ENCODE assay signal across 17 mouse cellular contexts in genomic region chr16:18622916-18623750, GRCm38 (mm10). TPM values are rescaled to one million over a fixed set of nuclear protein-coding genes. Genes with fewer than 3 reads are reported as not detected.
DNase-seq lines count a peak whose midpoint lies in the region; ATAC-seq and TF ChIP-seq lines count a peak whose summit lies in the region.
"Had no signal": no experiment of that assay in that cellular context is flagged by ENCODE, and none has a peak within 500 bp of the region (broad histone marks: within the 10 kb centered on the region; RNA-seq: fewer than 3 reads in every experiment).

No protein-coding gene starts in this region.

- peaks cover 44% of the 10 kb centered on the region for H3K36me3 ChIP-seq in forebrain, postnatal 0 days (ENCODE audit: insufficient read depth)
- peaks cover 40% of the 10 kb centered on the region for H3K36me3 ChIP-seq in forebrain, embryonic 12.5 days (replicated peaks)
- no peaks in the 10 kb centered on the region for H3K36me3 ChIP-seq in CH12.LX (replicated peaks in 1 of 2; ENCODE audit: control insufficient read depth in 1 of 2, insufficient read depth in 1 of 2, low read length in 1 of 2)

- TF ChIP-seq POLR2A in CH12.LX (IDR thresholded peaks at IDR 0.05; ENCODE audit: low read depth, low read length) = no peak

- intact Hi-C loops in left cerebral cortex, postnatal 36 days (cut with DNase I) = loop anchor here (5.0 kb wide), 1 partner anchor 126 kb away; the partner anchor contains the start of genes Gnb1l and Rtl10

- peak; percentile 8 for DNase-seq in forebrain, postnatal 0 days
- peak; percentile 36 to 49 for DNase-seq in left cerebral cortex, postnatal 36 days (ENCODE audit: low spot score in 2 of 2)
- no peak for DNase-seq in left cerebral cortex, adult 11 months (ENCODE audit: low spot score)
- DNase-seq in CH12.LX (ENCODE audit: extremely low read depth) = no peak
- peak; percentile 61 for DNase-seq in cerebellum, adult 9-11 months
- no peak for DNase-seq in spleen, postnatal 36 days (ENCODE audit: low spot score in 2 of 2)
- DNase-seq in adrenal gland, adult 2 months = no peak
- DNase-seq: adrenal gland, adult 8-10 months; gastrocnemius, postnatal 36 days; kidney, adult 8-10 months; lung, postnatal 14 days had no signal

- in situ Hi-C loops in CH12.LX (cut with MboI; ENCODE audit: low pct_ligation_motif_present, low pct_unique_long_range_greater_than_20kb, low sequenced_read_pairs) = loop anchor here (5.0 kb wide), 1 partner anchor 271 kb away; no protein-coding TSS in a partner anchor

- no peaks in the 10 kb centered on the region for H3K9me3 ChIP-seq in forebrain, postnatal 0 days (ENCODE audit: low read length)
- H3K9me3 ChIP-seq in forebrain, embryonic 12.5 days = no peaks in the 10 kb centered on the region
- H3K9me3 ChIP-seq in CH12.LX (replicated peaks; ENCODE audit: low read length) = peaks cover 11% of the 10 kb centered on the region
- H3K9me3 ChIP-seq: forebrain, embryonic 15.5 days; hindbrain, embryonic 13.5 days had no signal

- peaks cover 22% of the 10 kb centered on the region for H3K27me3 ChIP-seq in forebrain, postnatal 0 days (ENCODE audit: insufficient read depth, low read length)
- H3K27me3 ChIP-seq in forebrain, embryonic 12.5 days = peaks cover 99% of the 10 kb centered on the region
- peaks cover 86% of the 10 kb centered on the region for H3K27me3 ChIP-seq in CH12.LX (replicated peaks)
- H3K27me3 ChIP-seq: Patski had no signal

- H3K4me3 ChIP-seq in forebrain, postnatal 0 days (ENCODE audit: low read depth, low read length) = no peak overlapping the region
- H3K4me3 ChIP-seq in forebrain, embryonic 12.5 days (replicated peaks) = no peak overlapping the region
- H3K4me3 ChIP-seq in CH12.LX (replicated peaks in 1 of 3; ENCODE audit: low read depth in 2 of 3, low read length in 2 of 3, poor library complexity in 1 of 3) = no peak overlapping the region
- H3K4me3 ChIP-seq: forebrain, embryonic 15.5 days; hindbrain, embryonic 13.5 days had no signal

- H3K4me1 ChIP-seq in forebrain, postnatal 0 days (ENCODE audit: insufficient read depth) = peaks cover 15% of the 10 kb centered on the region
- H3K4me1 ChIP-seq in forebrain, embryonic 12.5 days = peaks cover 45% of the 10 kb centered on the region
- H3K4me1 ChIP-seq in CH12.LX (ENCODE audit: control insufficient read depth in 1 of 2, insufficient read depth in 2 of 2) = peaks cover 0 to 26% of the 10 kb centered on the region in 2 experiments; a peak in 2 of 4 replicates

- dilution Hi-C loops in CH12.LX (cut with MboI; ENCODE audit: extremely low pct_ligation_motif_present, extremely low pct_unique_long_range_greater_than_20kb, low sequenced_read_pairs) = no loop called here

- no peak for ATAC-seq in forebrain, postnatal 0 days
- no peak for ATAC-seq in forebrain, embryonic 12.5 days (ENCODE audit: low FRiP score)
- ATAC-seq: forebrain, embryonic 15.5 days; midbrain, embryonic 16.5 days; Patski had no signal

- H3K79me2 ChIP-seq in CH12.LX (replicated peaks; ENCODE audit: control insufficient read depth, extremely low read depth, insufficient read depth, poor library complexity, severe bottlenecking) = no peaks in the 10 kb centered on the region

- TF ChIP-seq EP300 in CH12.LX (IDR thresholded peaks at IDR 0.05; ENCODE audit: low read length) = no peak

- no peak for TF ChIP-seq CTCF in forebrain, postnatal 0 days (IDR thresholded peaks at IDR 0.05; ENCODE audit: low read depth)
- TF ChIP-seq CTCF in CH12.LX (conservative IDR thresholded peaks at IDR 0.05 in 1 of 2, IDR thresholded peaks at IDR 0.05 in 1 of 2; ENCODE audit: low read depth in 2 of 2, low read length in 2 of 2) = peak in 1 of 2 experiments; percentile 43; a peak in 2 of 4 replicates

- TF ChIP-seq RAD21 in CH12.LX (IDR thresholded peaks at IDR 0.05; ENCODE audit: low read depth, low read length) = peak; percentile 22

- no peak overlapping the region for H3K27ac ChIP-seq in forebrain, postnatal 0 days (ENCODE audit: low read depth, low read length)
- no peak overlapping the region for H3K27ac ChIP-seq in forebrain, embryonic 12.5 days
- H3K27ac ChIP-seq in CH12.LX (ENCODE audit: insufficient read depth, low read depth) = no peak overlapping the region
- H3K27ac ChIP-seq: forebrain, embryonic 15.5 days; hindbrain, embryonic 13.5 days had no signal

- H3K9ac ChIP-seq in forebrain, postnatal 0 days = no peak overlapping the region
- no peak overlapping the region for H3K9ac ChIP-seq in forebrain, embryonic 12.5 days
- H3K9ac ChIP-seq in CH12.LX (ENCODE audit: insufficient read depth, low read depth) = no peak overlapping the region
- H3K9ac ChIP-seq: forebrain, embryonic 15.5 days; hindbrain, embryonic 13.5 days had no signal

- WGBS in forebrain, postnatal 0 days = 52% methylated on average over 29 of the region's 29 CpGs
- WGBS in forebrain, embryonic 12.5 days = 26% methylated on average over 29 of the region's 29 CpGs

- no peak overlapping the region for H3K4me2 ChIP-seq in forebrain, postnatal 0 days (ENCODE audit: low read depth)
- H3K4me2 ChIP-seq in forebrain, embryonic 12.5 days = no peak overlapping the region
- no peak overlapping the region for H3K4me2 ChIP-seq in CH12.LX (ENCODE audit: insufficient read depth, low read depth, poor library complexity, severe bottlenecking)
- H3K4me2 ChIP-seq: forebrain, embryonic 15.5 days; hindbrain, embryonic 13.5 days had no signal

TF ChIP-seq in CH12.LX, 34 proteins besides CTCF, POLR2A, EP300 and RAD21:
- no peak for TF ChIP-seq MEF2A (IDR thresholded peaks at IDR 0.05; ENCODE audit: borderline replicate concordance, low read depth, low read length)
- TF ChIP-seq ZC3H11A (IDR thresholded peaks at IDR 0.05; ENCODE audit: low read depth, low read length) = no peak
- TF ChIP-seq BHLHE40 (IDR thresholded peaks at IDR 0.05; ENCODE audit: low read depth, low read length) = no peak

RNA-seq across cellular contexts. Expression of gene Gp1bb, which starts 0.9 kb away (rescaled TPM):
- 34.1 and 34.2 TPM in 2 replicates for total RNA-seq in forebrain, postnatal 0 days (2014; rRNA removed)
- polyA plus RNA-seq in forebrain, postnatal 0 days (2015; fragmentation: Nextera tagmentation; extraction: Ambion mirVana) = 9.4 and 11.4 TPM in 2 replicates
- polyA plus RNA-seq in forebrain, embryonic 12.5 days (2016; fragmentation: Nextera tagmentation; extraction: Ambion mirVana) = 4.4 and 5.7 TPM in 2 replicates
- 1 to 10 TPM; 1.1 to 1.6 TPM for total RNA-seq in left cerebral cortex, postnatal 36 days (2021)
- total RNA-seq in CH12.LX (2012; rRNA removed) (not detected in 2 replicates), CH12.LX (2014; rRNA removed) (not detected in 2 replicates)
- polyA plus RNA-seq in CH12.LX (2012; ENCODE audit: insufficient read length, low read depth) = not detected in 2 replicates
- total RNA-seq in adrenal gland, adult 2 months (2021) = not detected
- polyA plus RNA-seq in adrenal gland, adult 2 months (2012; rRNA removed) = 2.1 and 4.0 TPM in 2 replicates
- total RNA-seq: adrenal gland, adult 8-10 months; gastrocnemius, postnatal 36 days; liver, adult 2 months had no signal
- polyA plus RNA-seq: liver, adult 2 months had no signal

RNA-seq across cellular contexts. Expression of gene Gm49601, which starts 3.1 kb away (rescaled TPM):
- total RNA-seq in forebrain, postnatal 0 days (2014; rRNA removed) = 32.7 and 33.4 TPM in 2 replicates
- polyA plus RNA-seq in forebrain, postnatal 0 days (2015; fragmentation: Nextera tagmentation; extraction: Ambion mirVana) = 3.6 and 4.9 TPM in 2 replicates
- polyA plus RNA-seq in forebrain, embryonic 12.5 days (2016; fragmentation: Nextera tagmentation; extraction: Ambion mirVana) = 10.6 and 10.7 TPM in 2 replicates
- total RNA-seq in left cerebral cortex, postnatal 36 days (2021) = 100 to 1,000 TPM; 255 to 281 TPM
- total RNA-seq in CH12.LX (2012; rRNA removed) (0.71 and 1.4 TPM in 2 replicates), CH12.LX (2014; rRNA removed) (not detected in 2 replicates)
- polyA plus RNA-seq in CH12.LX (2012; ENCODE audit: insufficient read length, low read depth) = 0.46 TPM in 1 of 2 replicates, not detected in the other
- 1 to 10 TPM; 2.4 to 3.6 TPM for total RNA-seq in adrenal gland, adult 2 months (2021)
- polyA plus RNA-seq in adrenal gland, adult 2 months (2012; rRNA removed) = 3.7 and 4.0 TPM in 2 replicates
- total RNA-seq: liver, adult 2 months had no signal
- polyA plus RNA-seq: liver, adult 2 months had no signal

RNA-seq across cellular contexts. Expression of gene Sept5, which starts 6.6 kb away (rescaled TPM):
- 372 and 373 TPM in 2 replicates for total RNA-seq in forebrain, postnatal 0 days (2014; rRNA removed)
- 265 and 267 TPM in 2 replicates for polyA plus RNA-seq in forebrain, postnatal 0 days (2015; fragmentation: Nextera tagmentation; extraction: Ambion mirVana)
- 68.4 and 69.3 TPM in 2 replicates for polyA plus RNA-seq in forebrain, embryonic 12.5 days (2016; fragmentation: Nextera tagmentation; extraction: Ambion mirVana)
- total RNA-seq in left cerebral cortex, postnatal 36 days (2021) = 100 to 1,000 TPM; 834 to 992 TPM
- total RNA-seq in CH12.LX (2012; rRNA removed) = 1.8 and 3.9 TPM in 2 replicates
- 0.20 and 0.63 TPM in 2 replicates for total RNA-seq in CH12.LX (2014; rRNA removed)
- polyA plus RNA-seq in CH12.LX (2012; ENCODE audit: insufficient read length, low read depth) = 0.35 and 0.56 TPM in 2 replicates
- 10 to 100 TPM; 12.6 to 12.9 TPM for total RNA-seq in adrenal gland, adult 2 months (2021)
- 8.0 and 9.1 TPM in 2 replicates for polyA plus RNA-seq in adrenal gland, adult 2 months (2012; rRNA removed)

RNA-seq across cellular contexts. Expression of gene Tbx1, which starts 32.7 kb away (rescaled TPM):
- 0.71 and 1.2 TPM in 2 replicates for total RNA-seq in forebrain, postnatal 0 days (2014; rRNA removed)
- polyA plus RNA-seq in forebrain, postnatal 0 days (2015; fragmentation: Nextera tagmentation; extraction: Ambion mirVana) = 0.70 and 0.90 TPM in 2 replicates
- 1.3 and 1.7 TPM in 2 replicates for polyA plus RNA-seq in forebrain, embryonic 12.5 days (2016; fragmentation: Nextera tagmentation; extraction: Ambion mirVana)
- 1 to 10 TPM in 1 of 2 experiments, under 1 TPM in 1; 0.94 to 1.4 TPM for total RNA-seq in left cerebral cortex, postnatal 36 days (2021)
- 0.04 TPM in 1 of 2 replicates, not detected in the other for total RNA-seq in CH12.LX (2012; rRNA removed)
- total RNA-seq in CH12.LX (2014; rRNA removed) = not detected in 2 replicates
- polyA plus RNA-seq in CH12.LX (2012; ENCODE audit: insufficient read length, low read depth) = not detected in 2 replicates
- total RNA-seq in adrenal gland, adult 2 months (2021) = under 1 TPM in 1 of 2 experiments, not detected in 1; 0.28 TPM
- 0.47 and 0.49 TPM in 2 replicates for polyA plus RNA-seq in adrenal gland, adult 2 months (2012; rRNA removed)
- total RNA-seq: adrenal gland, adult 8-10 months; liver, adult 2 months had no signal

Comparison
In these comparisons a context has a peak if more than half of its experiments do, and no peak if none do; other contexts are left out.
1. DNase-seq: peak in forebrain, postnatal 0 days (single experiment), left cerebral cortex, postnatal 36 days (2 of 2) and cerebellum, adult 9-11 months (single experiment); none in left cerebral cortex, adult 11 months (single experiment), CH12.LX (single experiment), spleen, postnatal 36 days (0 of 2) and adrenal gland, adult 2 months (single experiment).
2. RNA of gene Gp1bb, which starts 0.9 kb away (total RNA-seq): 34.1 to 34.2 TPM in forebrain, postnatal 0 days; 1.1 to 1.6 TPM in left cerebral cortex, postnatal 36 days, not detected in adrenal gland, adult 2 months and not detected in CH12.LX; every median in the first group is over 10 times any median in the second.
3. RNA of gene Sept5, which starts 6.6 kb away (total RNA-seq): 834 to 992 TPM in left cerebral cortex, postnatal 36 days and 372 to 373 TPM in forebrain, postnatal 0 days; 12.6 to 12.9 TPM in adrenal gland, adult 2 months and 0.20 to 3.9 TPM in CH12.LX; every median in the first group is over 10 times any median in the second.